Mouse (Mus musculus): ENCODE data around the gene Zdhhc14.
"Not testable (repeated sequence)": the region's sequence is repeated elsewhere in the genome, so short reads cannot be mapped to it uniquely, and the experiment has no call there.

Zdhhc14 gene

GRCm38 (mm10) chr17:5600505-5601027, 108.2 kb downstream of the Zdhhc14 start:
- DNase-seq (ENCODE audit: low spot score in 2 of 2): no peak

- no peak for DNase-seq (ENCODE audit: low spot score in 2 of 2)
These were observed 109.6 kb downstream of the Zdhhc14 start for GRCm38 (mm10) chr17:5601953-5602352.

GRCm38 (mm10) chr17:5606151-5606591, 113.8 kb downstream of the Zdhhc14 start:
- DNase-seq (ENCODE audit: low spot score in 2 of 2): no peak

GRCm38 (mm10) chr17:5607352-5607751, 115.0 kb downstream of the Zdhhc14 start:
- DNase-seq (ENCODE audit: low spot score in 2 of 2): no peak

- DNase-seq (ENCODE audit: low spot score in 2 of 2): no peak
These were observed 117.7 kb downstream of the Zdhhc14 start for GRCm38 (mm10) chr17:5609875-5610552.

GRCm38 (mm10) chr17:5612236-5612635, 119.9 kb downstream of the Zdhhc14 start:
- DNase-seq (ENCODE audit: low spot score in 2 of 2): no peak

GRCm38 (mm10) chr17:5614771-5615318, 122.5 kb downstream of the Zdhhc14 start:
- peak in 1 of 2 experiments; percentile 29 for DNase-seq (ENCODE audit: low spot score in 2 of 2)

GRCm38 (mm10) chr17:5621626-5622591, 129.6 kb downstream of the Zdhhc14 start:
- DNase-seq (ENCODE audit: low spot score in 2 of 2): peak in 1 of 2 experiments; percentile 40

- DNase-seq (ENCODE audit: low spot score in 2 of 2): peak in 1 of 2 experiments; percentile 39
These were observed 130.4 kb downstream of the Zdhhc14 start for GRCm38 (mm10) chr17:5622764-5623163.

- DNase-seq (ENCODE audit: low spot score in 2 of 2): peak in 1 of 2 experiments; percentile 47
These were observed 130.8 kb downstream of the Zdhhc14 start for GRCm38 (mm10) chr17:5623181-5623580.

GRCm38 (mm10) chr17:5624815-5625214, 132.5 kb downstream of the Zdhhc14 start:
- not testable (repeated sequence) for DNase-seq (ENCODE audit: low spot score in 2 of 2)

GRCm38 (mm10) chr17:5626402-5626801, 134.0 kb downstream of the Zdhhc14 start:
- DNase-seq (ENCODE audit: low spot score in 2 of 2): no peak

- DNase-seq (ENCODE audit: low spot score in 2 of 2): no peak
These were observed 135.3 kb downstream of the Zdhhc14 start for GRCm38 (mm10) chr17:5627664-5628063.

- no peak for DNase-seq (ENCODE audit: low spot score in 2 of 2)
These were observed 137.3 kb downstream of the Zdhhc14 start for GRCm38 (mm10) chr17:5629651-5630050.

- no peak for DNase-seq (ENCODE audit: low spot score in 2 of 2)
These were observed 142.9 kb downstream of the Zdhhc14 start for GRCm38 (mm10) chr17:5635254-5635653.

GRCm38 (mm10) chr17:5641436-5641835, 149.1 kb downstream of the Zdhhc14 start:
- no peak for DNase-seq (ENCODE audit: low spot score in 2 of 2)

GRCm38 (mm10) chr17:5642918-5643721, 150.8 kb downstream of the Zdhhc14 start:
- DNase-seq (ENCODE audit: low spot score in 2 of 2): no peak

- no peak for DNase-seq (ENCODE audit: low spot score in 2 of 2)
These were observed 157.8 kb downstream of the Zdhhc14 start for GRCm38 (mm10) chr17:5650124-5650523.

- DNase-seq (ENCODE audit: low spot score in 2 of 2): no peak
These were observed 158.3 kb downstream of the Zdhhc14 start for GRCm38 (mm10) chr17:5650642-5651041.

- no peak for DNase-seq (ENCODE audit: low spot score in 2 of 2)
These were observed 159.2 kb downstream of the Zdhhc14 start for GRCm38 (mm10) chr17:5651551-5651950.

GRCm38 (mm10) chr17:5653981-5654380, 161.6 kb downstream of the Zdhhc14 start:
- no peak for DNase-seq (ENCODE audit: low spot score in 2 of 2)
